Mouse (Mus musculus): ENCODE data around the gene Fgfr2. TPM values are rescaled to one million over a fixed set of nuclear protein-coding genes. Genes with fewer than 3 reads are reported as not detected.
"Not testable (repeated sequence)": the region's sequence is repeated elsewhere in the genome, so short reads cannot be mapped to it uniquely, and the experiment has no call there.

The Fgfr2 gene
- total RNA-seq, 2 experiments from 2014 or later: 2.1 to 3.9 TPM

GRCm38 (mm10) chr7:133121661-133122378 lies 1.3 kb downstream of the Fgfr2 start:
- intact Hi-C loops (cut with DNase I): loop anchor here (2.0 to 5.0 kb wide), 4 partner anchors 35 to 515 kb away; partner anchors contain the start of gene Edrf1
- peak; percentile 66 to 70 for DNase-seq

GRCm38 (mm10) chr7:133121080-133121607 lies 2.0 kb downstream of the Fgfr2 start:
- no peak for DNase-seq
- intact Hi-C loops (cut with DNase I): loop anchor here (5.0 kb wide), 2 partner anchors 34 to 69 kb away; no protein-coding TSS in a partner anchor

GRCm38 (mm10) chr7:133120221-133120751 lies 2.9 kb downstream of the Fgfr2 start:
- intact Hi-C loops (cut with DNase I): loop anchor here (5.0 kb wide), 2 partner anchors 33 to 68 kb away; no protein-coding TSS in a partner anchor
- no peak for DNase-seq

GRCm38 (mm10) chr7:133117815-133118214 lies 5.3 kb downstream of the Fgfr2 start:
- DNase-seq: no peak
- intact Hi-C loops (cut with DNase I): loop anchor here (2.0 kb wide), 1 partner anchor 15 kb away; no protein-coding TSS in a partner anchor

- no peak for DNase-seq
- intact Hi-C loops (cut with DNase I): loop anchor here (2.0 kb wide), 1 partner anchor 14 kb away; no protein-coding TSS in a partner anchor
Observed at GRCm38 (mm10) chr7:133116542-133116941, 6.6 kb downstream of the Fgfr2 start.

GRCm38 (mm10) chr7:133115886-133116285 lies 7.3 kb downstream of the Fgfr2 start:
- intact Hi-C loops (cut with DNase I): loop anchor here (2.0 kb wide), 1 partner anchor 13 kb away; no protein-coding TSS in a partner anchor
- DNase-seq: peak in 1 of 2 experiments; percentile 41

- intact Hi-C loops (cut with DNase I): no loop called here
- DNase-seq: peak; percentile 42 to 54
Observed at GRCm38 (mm10) chr7:133114847-133115470, 8.2 kb downstream of the Fgfr2 start.

GRCm38 (mm10) chr7:133113185-133113895 lies 9.8 kb downstream of the Fgfr2 start:
- intact Hi-C loops (cut with DNase I): no loop called here

GRCm38 (mm10) chr7:133112351-133112831 lies 10.8 kb downstream of the Fgfr2 start:
- intact Hi-C loops (cut with DNase I): no loop called here

More at GRCm38 (mm10) chr7:133113185-133113895, 9.8 kb downstream of the Fgfr2 start:
- DNase-seq: no peak

GRCm38 (mm10) chr7:133109442-133109841 lies 13.7 kb downstream of the Fgfr2 start:
- no peak for DNase-seq
- intact Hi-C loops (cut with DNase I): no loop called here

More at GRCm38 (mm10) chr7:133112351-133112831, 10.8 kb downstream of the Fgfr2 start:
- DNase-seq: no peak

GRCm38 (mm10) chr7:133108695-133109094 lies 14.5 kb downstream of the Fgfr2 start:
- intact Hi-C loops (cut with DNase I): no loop called here

GRCm38 (mm10) chr7:133102578-133102977 lies 20.6 kb downstream of the Fgfr2 start:
- no peak for DNase-seq
- intact Hi-C loops (cut with DNase I): loop anchor here (2.0 kb wide), 1 partner anchor 14 kb away; no protein-coding TSS in a partner anchor

More at GRCm38 (mm10) chr7:133108695-133109094, 14.5 kb downstream of the Fgfr2 start:
- no peak for DNase-seq

- intact Hi-C loops (cut with DNase I): no loop called here
Observed at GRCm38 (mm10) chr7:133101070-133101469, 22.1 kb downstream of the Fgfr2 start.

GRCm38 (mm10) chr7:133100178-133100577 lies 23.0 kb downstream of the Fgfr2 start:
- DNase-seq: no peak
- intact Hi-C loops (cut with DNase I): no loop called here

More at GRCm38 (mm10) chr7:133101070-133101469, 22.1 kb downstream of the Fgfr2 start:
- DNase-seq: no peak

GRCm38 (mm10) chr7:133099266-133099665 lies 23.9 kb downstream of the Fgfr2 start:
- peak in 1 of 2 experiments; percentile 45 for DNase-seq
- intact Hi-C loops (cut with DNase I): no loop called here

- peak in 1 of 2 experiments; percentile 49 for DNase-seq
- intact Hi-C loops (cut with DNase I): no loop called here
Observed at GRCm38 (mm10) chr7:133098118-133098793, 24.9 kb downstream of the Fgfr2 start.

- intact Hi-C loops (cut with DNase I): not testable (repeated sequence)
Observed at GRCm38 (mm10) chr7:133095610-133096009, 27.5 kb downstream of the Fgfr2 start.

GRCm38 (mm10) chr7:133094711-133095495 lies 28.2 kb downstream of the Fgfr2 start:
- intact Hi-C loops (cut with DNase I): no loop called here

More at GRCm38 (mm10) chr7:133095610-133096009, 27.5 kb downstream of the Fgfr2 start:
- DNase-seq: not testable (repeated sequence)

More at GRCm38 (mm10) chr7:133094711-133095495, 28.2 kb downstream of the Fgfr2 start:
- DNase-seq: no peak

Data from heart, postnatal 14 days (tissue).